Mouse (Mus musculus): ENCODE measurements around the gene Erc2. TPM values are rescaled to one million over a fixed set of nuclear protein-coding genes. Genes with fewer than 3 reads are reported as not detected.
A peak's percentile ranks its signal among the peaks of the same experiment; 100 is the strongest.

Gene Erc2
- polyA plus RNA-seq, 1 experiment from 2014 or later: 83.8 TPM

GRCm38 (mm10) chr14:28517631-28518560 lies 895.7 kb downstream of the Erc2 start:
- no peak overlapping the region for H3K9ac ChIP-seq
- H3K4me2 ChIP-seq (replicated peaks): peak overlapping the region; percentile 22
- WGBS: 65% methylated on average over 39 of the region's 39 CpGs
- no peak overlapping the region for H3K27ac ChIP-seq
- no peak for ATAC-seq (ENCODE audit: low FRiP score)
- H3K36me3 ChIP-seq (replicated peaks; ENCODE audit: control insufficient read depth, insufficient read depth): no peaks in the 10 kb centered on the region
- H3K27me3 ChIP-seq (ENCODE audit: control insufficient read depth, insufficient read depth, low read length): peaks cover 5% of the 10 kb centered on the region
- no peak overlapping the region for H3K4me3 ChIP-seq (replicated peaks; ENCODE audit: low read length)
- H3K9me3 ChIP-seq (ENCODE audit: control insufficient read depth, low read length): no peaks in the 10 kb centered on the region
- no peak for DNase-seq (ENCODE audit: low spot score)
- peaks cover 4% of the 10 kb centered on the region; the same call in 1 of the 2 replicates for H3K4me1 ChIP-seq (replicated peaks; ENCODE audit: control insufficient read depth, insufficient read depth, low read length)

- Histone ChIP-seq H3K4me2 (replicated peaks) (no peak overlapping the region), H3K27me3 (ENCODE audit: control insufficient read depth, insufficient read depth, low read length) (no peaks in the 10 kb centered on the region), H3K4me1 (replicated peaks; ENCODE audit: control insufficient read depth, insufficient read depth, low read length) (peaks cover 4% of the 10 kb centered on the region; the same call in 1 of the 2 replicates), H3K36me3 (replicated peaks; ENCODE audit: control insufficient read depth, insufficient read depth) (no peaks in the 10 kb centered on the region), H3K9ac (no peak overlapping the region), H3K27ac (no peak overlapping the region), H3K9me3 (ENCODE audit: control insufficient read depth, low read length) (no peaks in the 10 kb centered on the region), H3K4me3 (replicated peaks; ENCODE audit: low read length) (no peak overlapping the region)
- ATAC-seq (ENCODE audit: low FRiP score): no peak
- 78% methylated on average over 1 of the region's 1 CpGs for WGBS
- DNase-seq (ENCODE audit: low spot score): no peak
Measured at GRCm38 (mm10) chr14:28521106-28521505, 898.9 kb downstream of the Erc2 start.

GRCm38 (mm10) chr14:28522611-28523010 lies 900.4 kb downstream of the Erc2 start:
- no peak overlapping the region for H3K4me3 ChIP-seq (replicated peaks; ENCODE audit: low read length)
- no peaks in the 10 kb centered on the region for H3K9me3 ChIP-seq (ENCODE audit: control insufficient read depth, low read length)
- H3K27me3 ChIP-seq (ENCODE audit: control insufficient read depth, insufficient read depth, low read length): no peaks in the 10 kb centered on the region
- H3K27ac ChIP-seq: no peak overlapping the region
- H3K4me2 ChIP-seq (replicated peaks): no peak overlapping the region
- H3K4me1 ChIP-seq (replicated peaks; ENCODE audit: control insufficient read depth, insufficient read depth, low read length): peaks cover 4% of the 10 kb centered on the region; the same call in 1 of the 2 replicates
- ATAC-seq (ENCODE audit: low FRiP score): no peak
- no peaks in the 10 kb centered on the region for H3K36me3 ChIP-seq (replicated peaks; ENCODE audit: control insufficient read depth, insufficient read depth)
- WGBS: 82% methylated on average over 21 of the region's 21 CpGs
- no peak for DNase-seq (ENCODE audit: low spot score)
- H3K9ac ChIP-seq: no peak overlapping the region

GRCm38 (mm10) chr14:28525566-28525965 lies 903.3 kb downstream of the Erc2 start:
- Histone ChIP-seq H3K27ac (no peak overlapping the region), H3K27me3 (ENCODE audit: control insufficient read depth, insufficient read depth, low read length) (no peaks in the 10 kb centered on the region), H3K9me3 (ENCODE audit: control insufficient read depth, low read length) (no peaks in the 10 kb centered on the region), H3K4me2 (replicated peaks) (no peak overlapping the region), H3K9ac (no peak overlapping the region), H3K36me3 (replicated peaks; ENCODE audit: control insufficient read depth, insufficient read depth) (no peaks in the 10 kb centered on the region), H3K4me1 (replicated peaks; ENCODE audit: control insufficient read depth, insufficient read depth, low read length) (no peaks in the 10 kb centered on the region), H3K4me3 (replicated peaks; ENCODE audit: low read length) (no peak overlapping the region)
- no peak for ATAC-seq (ENCODE audit: low FRiP score)
- WGBS: 56% methylated on average over 1 of the region's 1 CpGs
- no peak for DNase-seq (ENCODE audit: low spot score)

Other genes with a start within 250 kb of the Erc2 start
- 14.0 and 18.3 TPM in 2 replicates for gene Fam208a, start 193.6 kb upstream of the Erc2 start, polyA plus RNA-seq (2014; fragmentation: Nextera tagmentation; extraction: Ambion mirVana)
- 8.2 and 9.0 TPM in 2 replicates for gene Ccdc66, start 114.0 kb upstream of the Erc2 start, polyA plus RNA-seq (2014; fragmentation: Nextera tagmentation; extraction: Ambion mirVana)